Mouse (Mus musculus) stomach, embryonic 14.5 days (tissue): ENCODE data around the gene Gm49396. TPM values are rescaled to one million over a fixed set of nuclear protein-coding genes. Genes with fewer than 3 reads are reported as not detected.

Source experiments
- ATAC-seq: fragments of 200-750 bp; cut with Nextera tagmentation; 2 replicates; pipeline ENCODE4 v1.8.0; 2017; ENCODE audit warnings: low read depth, moderate TSS enrichment; ENCODE audit not compliant: insufficient number of reproducible peaks, insufficient read depth, low FRiP score
- H3K27ac ChIP-seq: fragments of 300-500 bp; sonication (generic); 2 replicates; pipeline ENCODE4 v1.5.1; 2014; ENCODE audit warnings: mild to moderate bottlenecking, low read length, moderate library complexity, mixed read lengths
- H3K27me3 ChIP-seq: fragments of 300-500 bp; sonication (generic); 2 replicates; pipeline ENCODE4 v1.6.1; 2014; ENCODE audit warnings: low read length, control low read depth, mixed read lengths; ENCODE audit not compliant: control insufficient read depth, insufficient read depth
- H3K36me3 ChIP-seq: fragments of 300-500 bp; sonication (generic); 2 replicates; pipeline ENCODE4 v1.6.1; 2014; ENCODE audit warnings: mild to moderate bottlenecking, control low read depth, low read length, moderate library complexity, mixed read lengths; ENCODE audit not compliant: control insufficient read depth, insufficient read depth
- H3K4me1 ChIP-seq: fragments of 300-500 bp; sonication (generic); 2 replicates; pipeline ENCODE4 v1.6.1; 2014; ENCODE audit warnings: low read length, control low read depth, mixed read lengths; ENCODE audit not compliant: control insufficient read depth, insufficient read depth
- H3K4me2 ChIP-seq: fragments of 300-500 bp; sonication (generic); replicated peaks from 2 replicates; pipeline ENCODE4 v1.6.1; 2014; ENCODE audit warnings: low read depth, low read length, control low read depth
- H3K4me3 ChIP-seq: fragments of 300-500 bp; sonication (generic); 2 replicates; pipeline ENCODE4 v1.5.1; 2014; ENCODE audit warnings: low read depth, low read length, control low read depth
- H3K9ac ChIP-seq: fragments of 300-500 bp; sonication (generic); replicated peaks from 2 replicates; pipeline ENCODE4 v1.6.1; 2014; ENCODE audit warnings: low read depth, mild to moderate bottlenecking, control low read depth, low read length, moderate library complexity, mixed read lengths
- H3K9me3 ChIP-seq: fragments of 300-500 bp; sonication (generic); 2 replicates; pipeline ENCODE4 v1.6.1; 2016; ENCODE audit warnings: low read depth, low read length, control low read depth; ENCODE audit not compliant: control insufficient read depth
- WGBS: fragments of 180-500 bp; shearing (Covaris S2); extraction: QIAGEN DNeasy Blood & Tissue Kit; methylation state at CpG from one replicate; pipeline ENCODE4 v1.1.7; 2014; 5-methylcytosine and 5-hydroxymethylcytosine counted together
- polyA plus RNA-seq: library from polyadenylated mRNA; unstranded; fragments of >200 nt; fragmentation: Nextera tagmentation; extraction: Ambion mirVana; gene quantifications from 2 replicates; pipeline ENCODE4 v1.2.1, GENCODE M21; 2014

Gm49396 gene
- polyA plus RNA-seq, 1 experiment from 2014 or later = 10.0 TPM

GRCm38 (mm10) chr7:30604944-30605343, 41.8 kb downstream of the Gm49396 start:
- Histone ChIP-seq H3K4me2 (no peak overlapping the region), H3K36me3 (no peaks in the 10 kb centered on the region), H3K4me3 (no peak overlapping the region), H3K4me1 (peaks cover 3% of the 10 kb centered on the region; the same call in 1 of the 2 replicates), H3K27ac (no peak overlapping the region), H3K27me3 (no peaks in the 10 kb centered on the region), H3K9me3 (no peaks in the 10 kb centered on the region), H3K9ac (no peak overlapping the region)
- 82% methylated on average over 8 of the region's 8 CpGs for WGBS
- ATAC-seq = no peak

GRCm38 (mm10) chr7:30607706-30608309, 44.7 kb downstream of the Gm49396 start:
- Histone ChIP-seq H3K4me3 (no peak overlapping the region), H3K36me3 (no peaks in the 10 kb centered on the region), H3K9ac (no peak overlapping the region), H3K27me3 (no peaks in the 10 kb centered on the region), H3K4me2 (no peak overlapping the region), H3K9me3 (no peaks in the 10 kb centered on the region), H3K27ac (no peak overlapping the region), H3K4me1 (no peaks in the 10 kb centered on the region)
- no peak for ATAC-seq
- 29% methylated on average over 8 of the region's 8 CpGs for WGBS

GRCm38 (mm10) chr7:30608476-30608875, 45.3 kb downstream of the Gm49396 start:
- no peaks in the 10 kb centered on the region for H3K27me3 ChIP-seq
- no peak overlapping the region for H3K9ac ChIP-seq
- H3K27ac ChIP-seq = no peak overlapping the region
- no peaks in the 10 kb centered on the region for H3K4me1 ChIP-seq
- H3K4me3 ChIP-seq = no peak overlapping the region
- 45% methylated on average over 16 of the region's 16 CpGs for WGBS
- no peaks in the 10 kb centered on the region for H3K9me3 ChIP-seq
- ATAC-seq = no peak
- H3K36me3 ChIP-seq = no peaks in the 10 kb centered on the region
- no peak overlapping the region for H3K4me2 ChIP-seq

GRCm38 (mm10) chr7:30610043-30610442, 46.9 kb downstream of the Gm49396 start:
- no peak overlapping the region for H3K27ac ChIP-seq
- WGBS = 49% methylated on average over 7 of the region's 7 CpGs

GRCm38 (mm10) chr7:30612654-30613402, 49.7 kb downstream of the Gm49396 start, which contains the start of gene Upk1a:
Upk1a (minus strand) TSS chr7:30612847.
- Histone ChIP-seq H3K36me3 (peaks cover 18% of the 10 kb centered on the region), H3K4me3 (no peak within 1 kb of the TSS), H3K27ac (no peak within 1 kb of the TSS), H3K9ac (no peak within 1 kb of the TSS), H3K9me3 (no peaks in the 10 kb centered on the region), H3K27me3 (no peaks in the 10 kb centered on the region), H3K4me1 (no peaks in the 10 kb centered on the region), H3K4me2 (no peak within 1 kb of the TSS)
- 41% methylated on average over 8 of the region's 8 CpGs for WGBS
- 0 out of 2 replicates have a peak, but pooled peaks have one; percentile 29 for ATAC-seq

More at GRCm38 (mm10) chr7:30610043-30610442, 46.9 kb downstream of the Gm49396 start:
- ATAC-seq = peak; percentile 46; the same call in 1 of the 2 replicates
- Histone ChIP-seq H3K9ac (no peak overlapping the region), H3K9me3 (no peaks in the 10 kb centered on the region), H3K4me2 (no peak overlapping the region), H3K4me1 (no peaks in the 10 kb centered on the region), H3K36me3 (no peaks in the 10 kb centered on the region), H3K27me3 (no peaks in the 10 kb centered on the region), H3K4me3 (no peak overlapping the region)

GRCm38 (mm10) chr7:30613529-30614112, 50.5 kb downstream of the Gm49396 start:
- ATAC-seq = 0 out of 2 replicates have a peak, but pooled peaks have one; percentile 61

GRCm38 (mm10) chr7:30614454-30614853, 51.3 kb downstream of the Gm49396 start:
- no peak overlapping the region for H3K27ac ChIP-seq

More at GRCm38 (mm10) chr7:30613529-30614112, 50.5 kb downstream of the Gm49396 start:
- no peak overlapping the region for H3K9ac ChIP-seq
- no peaks in the 10 kb centered on the region for H3K9me3 ChIP-seq
- H3K36me3 ChIP-seq = peaks cover 22% of the 10 kb centered on the region
- no peaks in the 10 kb centered on the region for H3K27me3 ChIP-seq
- WGBS = 23% methylated on average over 14 of the region's 14 CpGs
- H3K4me2 ChIP-seq = no peak overlapping the region
- H3K27ac ChIP-seq = no peak overlapping the region
- no peak overlapping the region for H3K4me3 ChIP-seq
- H3K4me1 ChIP-seq = no peaks in the 10 kb centered on the region

GRCm38 (mm10) chr7:30615049-30615760, 52.1 kb downstream of the Gm49396 start:
- Histone ChIP-seq H3K27me3 (no peaks in the 10 kb centered on the region), H3K9ac (no peak overlapping the region), H3K4me2 (no peak overlapping the region), H3K4me1 (no peaks in the 10 kb centered on the region), H3K27ac (no peak overlapping the region), H3K4me3 (no peak overlapping the region), H3K9me3 (no peaks in the 10 kb centered on the region), H3K36me3 (peaks cover 31% of the 10 kb centered on the region)
- 55% methylated on average over 5 of the region's 5 CpGs for WGBS
- 0 out of 2 replicates have a peak, but pooled peaks have one; percentile 48 for ATAC-seq

More at GRCm38 (mm10) chr7:30614454-30614853, 51.3 kb downstream of the Gm49396 start:
- H3K4me2 ChIP-seq = no peak overlapping the region
- H3K9me3 ChIP-seq = no peaks in the 10 kb centered on the region
- 79% methylated on average over 2 of the region's 2 CpGs for WGBS
- H3K4me1 ChIP-seq = no peaks in the 10 kb centered on the region
- H3K4me3 ChIP-seq = no peak overlapping the region
- H3K36me3 ChIP-seq = peaks cover 29% of the 10 kb centered on the region
- ATAC-seq = no peak
- H3K27me3 ChIP-seq = no peaks in the 10 kb centered on the region
- no peak overlapping the region for H3K9ac ChIP-seq
